Mouse (Mus musculus): ENCODE results near the gene Pjvk. TPM values are rescaled to one million over a fixed set of nuclear protein-coding genes. Genes with fewer than 3 reads are reported as not detected.

The Pjvk gene
- polyA plus RNA-seq, 1 experiment from 2014 or later: 0.41 TPM

Other genes starting within 250 kb of the Pjvk start
- gene Osbpl6, start 242.0 kb upstream of the Pjvk start, polyA plus RNA-seq (2014; fragmentation: Nextera tagmentation; extraction: Ambion mirVana): 12.7 and 14.7 TPM in 2 replicates
- gene Prkra, start 461 bp upstream of the Pjvk start, polyA plus RNA-seq (2014; fragmentation: Nextera tagmentation; extraction: Ambion mirVana): 66.2 and 68.2 TPM in 2 replicates
- gene Fkbp7, start 24.6 kb downstream of the Pjvk start, polyA plus RNA-seq (2014; fragmentation: Nextera tagmentation; extraction: Ambion mirVana): 84.8 and 85.5 TPM in 2 replicates
- 6.5 and 6.8 TPM in 2 replicates for gene Plekha3, start 26.8 kb downstream of the Pjvk start, polyA plus RNA-seq (2014; fragmentation: Nextera tagmentation; extraction: Ambion mirVana)

Data from stomach, embryonic 14.5 days (tissue).